Mouse (Mus musculus) hindbrain, embryonic 13.5 days (tissue): ENCODE results near the gene Slc17a4. TPM values are rescaled to one million over a fixed set of nuclear protein-coding genes. Genes with fewer than 3 reads are reported as not detected.

Source experiments
- ATAC-seq: fragments of 200-750 bp; cut with Nextera tagmentation; 2 replicates; pipeline ENCODE4 v1.8.0; 2017; ENCODE audit warnings: moderate TSS enrichment; ENCODE audit not compliant: low FRiP score
- H3K27ac ChIP-seq: fragments of 300-500 bp; sonication (generic); 2 replicates; pipeline ENCODE4 v1.5.1; 2015; ENCODE audit warnings: inconsistent platforms, mild to moderate bottlenecking, moderate library complexity
- H3K27me3 ChIP-seq: fragments of 300-500 bp; sonication (generic); 2 replicates; pipeline ENCODE4 v1.6.1; 2015; ENCODE audit warnings: mild to moderate bottlenecking, inconsistent platforms
- H3K36me3 ChIP-seq: fragments of 300-500 bp; sonication (generic); 2 replicates; pipeline ENCODE4 v1.6.1; 2015; ENCODE audit warnings: mild to moderate bottlenecking, inconsistent platforms
- H3K4me1 ChIP-seq: fragments of 300-500 bp; sonication (generic); replicated peaks from 2 replicates; pipeline ENCODE4 v1.6.1; 2015; ENCODE audit warnings: inconsistent platforms
- H3K4me2 ChIP-seq: fragments of 300-500 bp; sonication (generic); 2 replicates; pipeline ENCODE4 v1.6.1; 2015; ENCODE audit warnings: inconsistent platforms, mild to moderate bottlenecking, moderate library complexity
- H3K4me3 ChIP-seq: fragments of 300-500 bp; sonication (generic); 2 replicates; pipeline ENCODE4 v1.5.1; 2015; ENCODE audit warnings: mild to moderate bottlenecking, inconsistent platforms
- H3K9ac ChIP-seq: fragments of 300-500 bp; sonication (generic); 2 replicates; pipeline ENCODE4 v1.6.1; 2015; ENCODE audit warnings: mild to moderate bottlenecking, inconsistent platforms
- H3K9me3 ChIP-seq: fragments of 300-500 bp; sonication (generic); 2 replicates; pipeline ENCODE4 v1.6.1; 2016; ENCODE audit warnings: inconsistent platforms
- WGBS: fragments of 180-500 bp; shearing (Covaris S2); methylation state at CpG from one replicate; pipeline ENCODE4 v1.1.7; 2015; 5-methylcytosine and 5-hydroxymethylcytosine counted together
- polyA plus RNA-seq: library from polyadenylated mRNA; unstranded; fragments of >200 nt; fragmentation: Nextera tagmentation; extraction: Ambion mirVana; gene quantifications from 2 replicates; pipeline ENCODE4 v1.2.1, GENCODE M21; 2015

Gene Slc17a4
- polyA plus RNA-seq, 1 experiment from 2014 or later: 0.09 TPM

DNA sequence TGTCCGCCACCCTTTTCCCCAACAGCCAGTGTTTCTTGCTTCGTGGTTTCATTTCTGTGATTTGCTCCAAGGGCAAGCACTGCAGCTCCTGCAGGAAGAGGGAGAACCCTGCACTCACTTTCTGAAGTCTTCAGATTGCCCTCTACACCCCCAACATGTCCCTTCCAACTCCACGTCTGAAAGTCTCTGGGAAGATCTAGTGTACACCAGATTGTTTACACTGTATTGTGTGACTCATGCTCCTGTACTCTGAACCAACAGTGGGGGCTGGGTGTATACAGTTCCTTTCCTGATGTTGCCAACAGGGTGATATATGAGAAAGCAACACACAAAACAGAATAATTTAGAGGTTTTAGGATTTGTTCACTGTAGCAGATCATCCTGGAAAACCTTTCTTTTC, 13.8 kb upstream of the Slc17a4 start:
- no peak for ATAC-seq
- Histone ChIP-seq H3K9ac (no peak overlapping the region), H3K4me3 (no peak overlapping the region), H3K4me2 (no peak overlapping the region), H3K4me1 (no peaks in the 10 kb centered on the region), H3K27me3 (no peaks in the 10 kb centered on the region), H3K36me3 (no peaks in the 10 kb centered on the region), H3K27ac (no peak overlapping the region), H3K9me3 (no peaks in the 10 kb centered on the region)
- WGBS: 77% methylated on average over 3 of the region's 3 CpGs

DNA sequence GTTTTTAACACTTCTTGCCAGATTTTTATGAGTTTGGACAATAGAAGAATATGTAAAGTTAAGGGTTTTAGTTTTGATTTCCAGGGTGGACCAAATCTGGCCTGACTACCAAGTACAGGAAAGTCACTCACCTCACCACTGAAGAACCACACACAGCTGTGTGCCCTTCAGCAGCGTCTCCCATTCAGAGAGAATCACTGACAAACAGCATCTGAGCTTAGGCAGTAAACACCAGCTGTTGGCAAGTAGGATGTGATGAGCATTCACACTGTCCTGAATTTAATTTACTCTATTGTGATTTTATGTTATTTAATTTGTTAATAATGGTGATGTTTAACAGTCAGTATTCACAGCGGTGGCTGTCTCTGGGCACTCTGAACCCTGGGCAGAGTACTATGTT, 11.0 kb upstream of the Slc17a4 start:
- Histone ChIP-seq H3K27me3 (no peaks in the 10 kb centered on the region), H3K4me2 (no peak overlapping the region), H3K4me3 (no peak overlapping the region), H3K4me1 (no peaks in the 10 kb centered on the region), H3K27ac (no peak overlapping the region), H3K9ac (no peak overlapping the region), H3K36me3 (no peaks in the 10 kb centered on the region), H3K9me3 (no peaks in the 10 kb centered on the region)
- ATAC-seq: no peak
- WGBS: 67% methylated on average over 2 of the region's 2 CpGs

DNA sequence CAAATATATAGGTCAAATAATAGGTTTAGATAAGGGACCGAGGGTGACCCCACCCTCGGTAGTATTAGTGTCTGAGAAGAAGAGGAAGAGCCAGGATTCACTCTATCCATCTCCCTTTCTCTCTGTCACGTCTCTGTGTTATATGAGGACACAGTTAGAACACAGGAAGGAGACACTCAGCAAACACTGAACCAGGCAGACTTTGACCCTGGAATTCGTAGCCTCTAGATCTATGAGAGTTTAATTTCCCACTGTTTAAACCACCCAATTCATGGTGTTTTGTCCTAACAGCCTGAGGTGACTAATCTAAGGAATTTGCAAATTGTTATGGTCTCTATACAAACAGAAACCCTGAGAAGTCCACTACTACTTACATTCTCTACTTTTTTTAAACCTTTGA, 2.9 kb upstream of the Slc17a4 start:
- H3K9me3 ChIP-seq: no peaks in the 10 kb centered on the region
- WGBS: 82% methylated on average over 4 of the region's 4 CpGs
- H3K4me2 ChIP-seq: no peak overlapping the region
- H3K4me3 ChIP-seq: no peak overlapping the region
- H3K9ac ChIP-seq: no peak overlapping the region
- ATAC-seq: no peak
- H3K36me3 ChIP-seq: no peaks in the 10 kb centered on the region
- H3K27ac ChIP-seq: no peak overlapping the region
- H3K27me3 ChIP-seq: no peaks in the 10 kb centered on the region
- H3K4me1 ChIP-seq: no peaks in the 10 kb centered on the region

GRCm38 (mm10) chr13:23916132-23916531, 1.3 kb upstream of the Slc17a4 start:
- Histone ChIP-seq H3K4me3 (no peak overlapping the region), H3K9me3 (no peaks in the 10 kb centered on the region), H3K27me3 (no peaks in the 10 kb centered on the region), H3K4me2 (no peak overlapping the region), H3K36me3 (no peaks in the 10 kb centered on the region), H3K27ac (no peak overlapping the region), H3K9ac (no peak overlapping the region), H3K4me1 (no peaks in the 10 kb centered on the region)
- 70% methylated on average over 1 of the region's 1 CpGs for WGBS
- ATAC-seq: no peak

GRCm38 (mm10) chr13:23913791-23914306, 960 bp downstream of the Slc17a4 start:
- no peaks in the 10 kb centered on the region for H3K9me3 ChIP-seq
- no peak overlapping the region for H3K9ac ChIP-seq
- H3K4me3 ChIP-seq: no peak overlapping the region
- no peaks in the 10 kb centered on the region for H3K4me1 ChIP-seq
- WGBS: 46% methylated on average over 6 of the region's 6 CpGs
- no peaks in the 10 kb centered on the region for H3K27me3 ChIP-seq
- no peaks in the 10 kb centered on the region for H3K36me3 ChIP-seq
- no peak for ATAC-seq
- H3K4me2 ChIP-seq: no peak overlapping the region
- no peak overlapping the region for H3K27ac ChIP-seq

DNA sequence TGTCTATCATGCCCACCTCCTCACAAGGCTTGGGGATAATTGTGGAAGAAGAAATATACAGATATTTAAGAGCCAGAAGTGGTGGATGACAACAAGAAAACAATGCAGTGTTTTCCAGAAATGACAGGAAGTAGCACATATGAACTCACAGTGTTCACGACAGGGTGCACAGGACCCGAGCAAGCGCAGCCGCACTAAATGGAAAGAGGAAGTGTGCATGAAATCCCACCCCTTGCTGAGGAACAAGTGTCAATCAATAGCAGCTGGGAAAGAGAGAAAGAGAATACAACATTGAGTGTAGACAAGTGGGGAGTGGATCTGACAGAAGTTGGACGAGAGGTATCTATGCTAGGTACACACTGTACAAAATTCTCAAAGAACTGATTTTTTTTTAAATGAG, 3.5 kb downstream of the Slc17a4 start:
- Histone ChIP-seq H3K9ac (no peak overlapping the region), H3K4me1 (no peaks in the 10 kb centered on the region), H3K4me2 (no peak overlapping the region), H3K27me3 (no peaks in the 10 kb centered on the region), H3K36me3 (no peaks in the 10 kb centered on the region), H3K9me3 (no peaks in the 10 kb centered on the region), H3K4me3 (no peak overlapping the region), H3K27ac (no peak overlapping the region)
- 89% methylated on average over 5 of the region's 5 CpGs for WGBS
- ATAC-seq: no peak

- H3K36me3 ChIP-seq: no peaks in the 10 kb centered on the region
- WGBS: 83% methylated on average over 5 of the region's 5 CpGs
- ATAC-seq: no peak
- H3K27me3 ChIP-seq: no peaks in the 10 kb centered on the region
- H3K9ac ChIP-seq: no peak overlapping the region
- no peaks in the 10 kb centered on the region for H3K9me3 ChIP-seq
- H3K27ac ChIP-seq: no peak overlapping the region
- H3K4me3 ChIP-seq: no peak overlapping the region
- no peak overlapping the region for H3K4me2 ChIP-seq
- no peaks in the 10 kb centered on the region for H3K4me1 ChIP-seq
These were observed 4.7 kb downstream of the Slc17a4 start for GRCm38 (mm10) chr13:23910121-23910520.

GRCm38 (mm10) chr13:23906906-23907305, 7.9 kb downstream of the Slc17a4 start:
- H3K36me3 ChIP-seq: no peaks in the 10 kb centered on the region
- WGBS: 95% methylated on average over 5 of the region's 5 CpGs
- H3K9ac ChIP-seq: no peak overlapping the region
- no peaks in the 10 kb centered on the region for H3K4me1 ChIP-seq
- no peak overlapping the region for H3K4me3 ChIP-seq
- no peak overlapping the region for H3K27ac ChIP-seq
- no peaks in the 10 kb centered on the region for H3K9me3 ChIP-seq
- no peaks in the 10 kb centered on the region for H3K27me3 ChIP-seq
- H3K4me2 ChIP-seq: no peak overlapping the region
- ATAC-seq: no peak

- Histone ChIP-seq H3K4me1 (no peaks in the 10 kb centered on the region), H3K9ac (no peak overlapping the region), H3K27ac (no peak overlapping the region), H3K36me3 (no peaks in the 10 kb centered on the region), H3K4me2 (no peak overlapping the region), H3K4me3 (no peak overlapping the region), H3K9me3 (no peaks in the 10 kb centered on the region), H3K27me3 (no peaks in the 10 kb centered on the region)
- 58% methylated on average over 6 of the region's 6 CpGs for WGBS
- no peak for ATAC-seq
These were observed 16.6 kb downstream of the Slc17a4 start for GRCm38 (mm10) chr13:23898242-23898641.

- H3K27me3 ChIP-seq: no peaks in the 10 kb centered on the region
- H3K27ac ChIP-seq: no peak overlapping the region
- H3K4me2 ChIP-seq: no peak overlapping the region
- no peak overlapping the region for H3K9ac ChIP-seq
- peak; percentile 57; the same call in 1 of the 2 replicates for ATAC-seq
- no peaks in the 10 kb centered on the region for H3K9me3 ChIP-seq
- 8% methylated on average over 4 of the region's 4 CpGs for WGBS
- peaks cover 6% of the 10 kb centered on the region; the same call in 1 of the 2 replicates for H3K4me1 ChIP-seq
- H3K36me3 ChIP-seq: no peaks in the 10 kb centered on the region
- H3K4me3 ChIP-seq: no peak overlapping the region
These were observed 21.6 kb downstream of the Slc17a4 start for GRCm38 (mm10) chr13:23893269-23893593.

- WGBS: 17% methylated on average over 9 of the region's 9 CpGs
- Histone ChIP-seq H3K27me3 (no peaks in the 10 kb centered on the region), H3K4me3 (no peak overlapping the region), H3K4me2 (no peak overlapping the region), H3K4me1 (peaks cover 6% of the 10 kb centered on the region; the same call in 1 of the 2 replicates), H3K27ac (no peak overlapping the region), H3K36me3 (no peaks in the 10 kb centered on the region), H3K9me3 (no peaks in the 10 kb centered on the region), H3K9ac (no peak overlapping the region)
- no peak for ATAC-seq
These were observed 22.1 kb downstream of the Slc17a4 start for GRCm38 (mm10) chr13:23892592-23893268.

DNA sequence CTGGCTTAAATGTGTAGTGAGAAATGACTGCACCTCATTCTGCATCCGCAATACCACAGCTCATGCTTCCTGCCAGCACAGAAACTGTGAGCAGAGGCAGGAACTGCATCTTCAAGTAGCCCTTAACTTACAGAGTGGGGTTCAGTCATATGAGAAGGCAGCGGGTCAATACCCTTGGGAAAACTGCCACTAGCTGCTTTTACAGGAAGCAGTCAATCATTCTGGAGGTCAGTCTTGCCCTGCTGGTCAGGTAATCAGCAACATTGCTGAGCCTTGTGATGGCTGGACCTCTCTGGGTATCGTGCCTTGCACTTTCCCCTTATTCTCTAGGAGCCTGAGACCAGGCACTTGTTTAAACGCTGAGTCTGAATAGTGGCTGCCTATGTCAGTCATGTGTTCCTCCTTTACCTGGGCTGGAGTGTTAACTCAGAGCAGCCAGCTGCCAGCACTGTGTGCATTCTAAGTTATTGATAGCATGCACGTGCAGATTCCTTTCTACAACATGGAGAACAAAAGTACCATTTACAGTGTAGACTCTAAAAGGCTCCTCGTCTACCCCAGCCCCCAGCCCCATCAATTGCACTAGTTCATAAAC, 25.7 kb downstream of the Slc17a4 start:
- ATAC-seq: no peak
- WGBS: 73% methylated on average over 6 of the region's 6 CpGs
- H3K27me3 ChIP-seq: no peaks in the 10 kb centered on the region
- H3K9me3 ChIP-seq: no peaks in the 10 kb centered on the region
- no peak overlapping the region for H3K4me3 ChIP-seq
- H3K27ac ChIP-seq: no peak overlapping the region
- no peaks in the 10 kb centered on the region for H3K36me3 ChIP-seq
- H3K4me1 ChIP-seq: peaks cover 6% of the 10 kb centered on the region; the same call in 1 of the 2 replicates
- no peak overlapping the region for H3K4me2 ChIP-seq
- no peak overlapping the region for H3K9ac ChIP-seq
